Mouse (Mus musculus) ES-Bruce4 (cell line): Measurements from ENCODE around the gene Mpst. TPM values are rescaled to one million over a fixed set of nuclear protein-coding genes. Genes with fewer than 3 reads are reported as not detected.

ENCODE experiments used
- H3K27ac ChIP-seq: 2 replicates; pipeline ENCODE4 v1.5.1; 2012; ENCODE audit warnings: low read length, inconsistent platforms; ENCODE audit not compliant: insufficient read depth
- H3K27me3 ChIP-seq: 2 replicates; pipeline ENCODE4 v1.6.1; 2012; ENCODE audit warnings: mild to moderate bottlenecking, low read length, inconsistent platforms; ENCODE audit not compliant: control insufficient read depth, poor library complexity, insufficient read depth, severe bottlenecking
- H3K36me3 ChIP-seq: 2 replicates; pipeline ENCODE4 v1.6.1; 2012; ENCODE audit warnings: inconsistent platforms, mild to moderate bottlenecking, low read length, moderate library complexity; ENCODE audit not compliant: control insufficient read depth, poor library complexity, insufficient read depth, severe bottlenecking
- H3K4me1 ChIP-seq: one replicate; pipeline ENCODE4 v1.8.1; 2011; ENCODE audit warnings: low read length; ENCODE audit not compliant: control insufficient read depth, insufficient read depth
- H3K4me3 ChIP-seq: 2 replicates; pipeline ENCODE4 v1.5.1; 2011; ENCODE audit warnings: low read depth, mild to moderate bottlenecking, low read length
- H3K9ac ChIP-seq: 2 replicates; pipeline ENCODE4 v1.6.1; 2012; ENCODE audit warnings: low read depth, mild to moderate bottlenecking, inconsistent platforms; ENCODE audit not compliant: poor library complexity, severe bottlenecking
- H3K9me3 ChIP-seq: replicated peaks from 2 replicates; pipeline ENCODE4 v1.6.1; 2012; ENCODE audit warnings: mild to moderate bottlenecking, low read length, inconsistent platforms; ENCODE audit not compliant: control insufficient read depth, poor library complexity, insufficient read depth, severe bottlenecking
- CTCF ChIP-seq: IDR thresholded peaks from one replicate; pipeline ENCODE4 v1.8.1; 2011; ENCODE audit warnings: low read depth, low read length
- EP300 ChIP-seq: IDR thresholded peaks from 2 replicates; pipeline ENCODE4 v1.6.1; 2011; ENCODE audit warnings: low read depth, low read length; ENCODE audit not compliant: insufficient read depth
- POLR2A ChIP-seq: IDR thresholded peaks from one replicate; pipeline ENCODE4 v1.8.1; 2011; ENCODE audit warnings: low read length; ENCODE audit not compliant: insufficient read depth
- polyA plus RNA-seq: library from polyadenylated mRNA; stranded (reverse); fragments of >200 nt; gene quantifications from 2 replicates; pipeline ENCODE4 v1.2.4, GENCODE M21; 2011; ENCODE audit warnings: low read depth; ENCODE audit not compliant: missing spikeins, insufficient read depth, insufficient read length

The Mpst gene
- polyA plus RNA-seq, 1 experiment, result 15.4 TPM

DNA sequence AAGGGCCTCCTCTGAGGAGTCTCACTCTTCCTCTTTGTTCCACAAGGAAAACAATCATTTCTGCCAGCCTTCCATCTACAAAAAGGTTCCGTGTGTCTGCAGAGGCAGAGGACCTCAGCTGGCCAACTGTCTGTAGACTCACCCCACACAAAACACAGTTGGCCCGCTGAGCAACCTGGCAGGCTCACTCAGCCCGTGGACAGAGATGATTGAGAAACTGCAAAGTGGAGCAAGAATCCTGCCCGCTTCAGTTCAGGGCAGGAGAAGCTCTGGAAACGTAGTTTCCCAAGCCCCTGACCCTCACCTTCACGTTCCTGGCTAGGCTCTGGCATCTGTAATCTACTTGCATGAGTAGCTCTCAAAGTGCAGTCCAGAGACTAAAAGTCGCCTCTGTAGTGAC, 40.9 kb downstream of the Mpst start:
- H3K27me3 ChIP-seq, result no peaks in the 10 kb centered on the region
- H3K4me1 ChIP-seq, result peaks cover 6% of the 10 kb centered on the region
- no peak overlapping the region for H3K9ac ChIP-seq
- no peaks in the 10 kb centered on the region for H3K9me3 ChIP-seq
- H3K36me3 ChIP-seq, result no peaks in the 10 kb centered on the region
- TF ChIP-seq EP300, result no peak
- no peak for TF ChIP-seq CTCF
- TF ChIP-seq POLR2A, result no peak
- H3K4me3 ChIP-seq, result no peak overlapping the region
- no peak overlapping the region for H3K27ac ChIP-seq

- Histone ChIP-seq H3K27ac (no peak overlapping the region), H3K4me1 (peaks cover 6% of the 10 kb centered on the region), H3K9me3 (no peaks in the 10 kb centered on the region), H3K36me3 (no peaks in the 10 kb centered on the region), H3K9ac (peak overlapping the region; percentile 47), H3K27me3 (no peaks in the 10 kb centered on the region), H3K4me3 (no peak overlapping the region)
- TF ChIP-seq CTCF, result peak; percentile 75
- no peak for TF ChIP-seq POLR2A
These were observed 41.7 kb downstream of the Mpst start for GRCm38 (mm10) chr15:78447746-78448535.

DNA sequence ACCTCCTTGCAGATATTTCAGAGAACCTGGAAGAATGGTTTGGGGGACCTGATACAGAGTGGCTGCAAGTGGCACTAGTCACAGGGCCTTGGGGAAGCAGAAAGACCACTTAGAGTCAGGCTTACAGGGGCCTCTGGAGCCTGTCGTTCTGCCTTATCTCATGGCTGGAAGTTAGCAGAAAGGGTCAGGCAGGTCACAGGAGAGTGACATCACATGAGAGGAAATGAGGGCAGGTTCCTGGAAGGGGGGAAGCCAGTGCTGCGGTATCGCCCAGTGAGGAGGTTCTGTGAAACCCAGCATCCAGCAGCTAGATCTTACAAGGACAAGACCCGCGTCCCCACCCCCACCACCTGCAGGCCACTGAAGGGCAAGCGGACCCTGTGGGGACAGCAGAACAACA, 42.9 kb downstream of the Mpst start:
- Histone ChIP-seq H3K36me3 (no peaks in the 10 kb centered on the region), H3K27ac (no peak overlapping the region), H3K9me3 (no peaks in the 10 kb centered on the region), H3K27me3 (no peaks in the 10 kb centered on the region), H3K9ac (no peak overlapping the region), H3K4me1 (peaks cover 6% of the 10 kb centered on the region), H3K4me3 (no peak overlapping the region)
- TF ChIP-seq CTCF (no peak), POLR2A (no peak), EP300 (no peak)

- Histone ChIP-seq H3K27ac (no peak overlapping the region), H3K4me3 (no peak overlapping the region), H3K27me3 (no peaks in the 10 kb centered on the region), H3K9me3 (no peaks in the 10 kb centered on the region), H3K9ac (no peak overlapping the region), H3K4me1 (peaks cover 6% of the 10 kb centered on the region), H3K36me3 (no peaks in the 10 kb centered on the region)
- no peak for TF ChIP-seq CTCF
These were observed 43.6 kb downstream of the Mpst start for GRCm38 (mm10) chr15:78449694-78450418.

GRCm38 (mm10) chr15:78450419-78450768, 44.2 kb downstream of the Mpst start:
- Histone ChIP-seq H3K4me3 (no peak overlapping the region), H3K4me1 (peaks cover 6% of the 10 kb centered on the region), H3K9ac (no peak overlapping the region), H3K36me3 (no peaks in the 10 kb centered on the region), H3K27me3 (no peaks in the 10 kb centered on the region), H3K27ac (no peak overlapping the region), H3K9me3 (no peaks in the 10 kb centered on the region)
- TF ChIP-seq CTCF (no peak), EP300 (0 out of 2 replicates have a peak, but pooled peaks have one; percentile 12)

DNA sequence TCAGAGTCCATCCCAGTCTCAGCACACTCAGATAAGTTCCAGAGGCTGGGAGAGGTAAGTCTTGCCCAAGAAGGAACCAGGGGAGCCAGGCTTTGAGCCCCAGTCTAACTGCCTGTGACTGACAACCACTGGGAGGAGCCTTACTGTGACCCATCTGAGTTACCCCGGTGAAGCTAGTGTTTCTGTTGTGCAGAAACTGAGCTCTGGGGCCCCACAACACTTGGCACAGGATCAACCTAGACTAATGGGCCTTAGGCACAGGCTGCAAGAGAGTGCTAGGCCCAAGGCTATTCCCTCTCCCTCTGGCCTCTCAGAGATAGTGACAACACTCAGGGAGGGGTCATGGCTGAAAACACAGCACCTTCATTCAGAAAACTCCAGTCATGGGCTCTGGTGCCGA, 45.0 kb downstream of the Mpst start:
- no peaks in the 10 kb centered on the region for H3K36me3 ChIP-seq
- no peaks in the 10 kb centered on the region for H3K27me3 ChIP-seq
- peaks cover 6% of the 10 kb centered on the region for H3K4me1 ChIP-seq
- no peaks in the 10 kb centered on the region for H3K9me3 ChIP-seq
- TF ChIP-seq POLR2A (no peak), CTCF (no peak), EP300 (no peak)
- no peak overlapping the region for H3K9ac ChIP-seq
- H3K4me3 ChIP-seq, result no peak overlapping the region
- no peak overlapping the region for H3K27ac ChIP-seq
